Mouse (Mus musculus): ENCODE results near the gene Tmem176a. TPM values are rescaled to one million over a fixed set of nuclear protein-coding genes. Genes with fewer than 3 reads are reported as not detected.

The Tmem176a gene
- 174 and 198 TPM in 2 replicates for polyA plus RNA-seq (2015; fragmentation: Nextera tagmentation; extraction: Ambion mirVana)

- no peak for TF ChIP-seq EP300 (IDR thresholded peaks at IDR 0.05; ENCODE audit: low read depth)
- TF ChIP-seq CTCF (IDR thresholded peaks at IDR 0.05; ENCODE audit: low read depth): no peak
- ATAC-seq (peak; percentile 17; the same call in 1 of the 2 replicates), DNase-seq (peak; percentile 48)
- Histone ChIP-seq H3K4me1 (ENCODE audit: insufficient read depth) (peaks cover 13% of the 10 kb centered on the region; the same call in 1 of the 2 replicates), H3K9ac (replicated peaks) (peak within 1 kb of the TSS; percentile 67), H3K27me3 (ENCODE audit: insufficient read depth, low read length) (no peaks in the 10 kb centered on the region), H3K4me3 (ENCODE audit: low read depth, low read length) (peak within 1 kb of the TSS; percentile 53), H3K9me3 (ENCODE audit: low read length) (no peaks in the 10 kb centered on the region), H3K36me3 (replicated peaks; ENCODE audit: insufficient read depth, low read length) (peaks cover 20% of the 10 kb centered on the region), H3K27ac (ENCODE audit: low read depth) (peak within 1 kb of the TSS; percentile 90), H3K4me2 (ENCODE audit: low read depth, low read length) (peak within 1 kb of the TSS; percentile 65)
- WGBS (ENCODE audit: insufficient replicate concordance): 10% methylated on average over 7 of the region's 7 CpGs
Observed at GRCm38 (mm10) chr6:48840371-48840969, at the start of gene Tmem176a. Gene Tmem176a (plus strand): TSS chr6:48840919.

GRCm38 (mm10) chr6:48801897-48802296, 38.8 kb upstream of the Tmem176a start:
- Histone ChIP-seq H3K4me2 (ENCODE audit: low read depth, low read length) (no peak overlapping the region), H3K27ac (ENCODE audit: low read depth) (no peak overlapping the region), H3K9ac (replicated peaks) (no peak overlapping the region), H3K27me3 (ENCODE audit: insufficient read depth, low read length) (no peaks in the 10 kb centered on the region), H3K36me3 (replicated peaks; ENCODE audit: insufficient read depth, low read length) (no peaks in the 10 kb centered on the region), H3K4me1 (ENCODE audit: insufficient read depth) (no peaks in the 10 kb centered on the region), H3K4me3 (ENCODE audit: low read depth, low read length) (no peak overlapping the region), H3K9me3 (ENCODE audit: low read length) (no peaks in the 10 kb centered on the region)
- 38% methylated on average over 1 of the region's 1 CpGs for WGBS (ENCODE audit: insufficient replicate concordance)
- ATAC-seq (no peak), DNase-seq (no peak)
- TF ChIP-seq CTCF (IDR thresholded peaks at IDR 0.05; ENCODE audit: low read depth) (no peak), EP300 (IDR thresholded peaks at IDR 0.05; ENCODE audit: low read depth) (no peak)

GRCm38 (mm10) chr6:48803406-48804051, 37.2 kb upstream of the Tmem176a start:
- no peak for DNase-seq
- no peak overlapping the region for H3K27ac ChIP-seq (ENCODE audit: low read depth)
- TF ChIP-seq CTCF (IDR thresholded peaks at IDR 0.05; ENCODE audit: low read depth) (no peak), EP300 (IDR thresholded peaks at IDR 0.05; ENCODE audit: low read depth) (no peak)

GRCm38 (mm10) chr6:48804346-48804745, 36.4 kb upstream of the Tmem176a start:
- Histone ChIP-seq H3K36me3 (replicated peaks; ENCODE audit: insufficient read depth, low read length) (no peaks in the 10 kb centered on the region), H3K4me1 (ENCODE audit: insufficient read depth) (no peaks in the 10 kb centered on the region), H3K4me2 (ENCODE audit: low read depth, low read length) (no peak overlapping the region), H3K27ac (ENCODE audit: low read depth) (no peak overlapping the region), H3K9me3 (ENCODE audit: low read length) (no peaks in the 10 kb centered on the region), H3K27me3 (ENCODE audit: insufficient read depth, low read length) (no peaks in the 10 kb centered on the region), H3K4me3 (ENCODE audit: low read depth, low read length) (no peak overlapping the region), H3K9ac (replicated peaks) (no peak overlapping the region)
- no peak for ATAC-seq
- WGBS (ENCODE audit: insufficient replicate concordance): 74% methylated on average over 5 of the region's 5 CpGs
- TF ChIP-seq CTCF (IDR thresholded peaks at IDR 0.05; ENCODE audit: low read depth) (no peak), EP300 (IDR thresholded peaks at IDR 0.05; ENCODE audit: low read depth) (no peak)
- no peak for DNase-seq

More at GRCm38 (mm10) chr6:48803406-48804051, 37.2 kb upstream of the Tmem176a start:
- no peaks in the 10 kb centered on the region for H3K27me3 ChIP-seq (ENCODE audit: insufficient read depth, low read length)
- no peak for ATAC-seq
- H3K9ac ChIP-seq (replicated peaks): no peak overlapping the region
- H3K4me1 ChIP-seq (ENCODE audit: insufficient read depth): no peaks in the 10 kb centered on the region
- H3K4me2 ChIP-seq (ENCODE audit: low read depth, low read length): no peak overlapping the region
- H3K36me3 ChIP-seq (replicated peaks; ENCODE audit: insufficient read depth, low read length): no peaks in the 10 kb centered on the region
- H3K4me3 ChIP-seq (ENCODE audit: low read depth, low read length): no peak overlapping the region
- no peaks in the 10 kb centered on the region for H3K9me3 ChIP-seq (ENCODE audit: low read length)

- ATAC-seq: no peak
- TF ChIP-seq EP300 (IDR thresholded peaks at IDR 0.05; ENCODE audit: low read depth) (no peak), CTCF (IDR thresholded peaks at IDR 0.05; ENCODE audit: low read depth) (no peak)
- H3K9me3 ChIP-seq (ENCODE audit: low read length): no peaks in the 10 kb centered on the region
- DNase-seq: no peak
- no peaks in the 10 kb centered on the region for H3K27me3 ChIP-seq (ENCODE audit: insufficient read depth, low read length)
- WGBS (ENCODE audit: insufficient replicate concordance): 67% methylated on average over 3 of the region's 3 CpGs
- no peak overlapping the region for H3K27ac ChIP-seq (ENCODE audit: low read depth)
- H3K4me1 ChIP-seq (ENCODE audit: insufficient read depth): no peaks in the 10 kb centered on the region
- H3K9ac ChIP-seq (replicated peaks): no peak overlapping the region
- no peak overlapping the region for H3K4me2 ChIP-seq (ENCODE audit: low read depth, low read length)
- no peaks in the 10 kb centered on the region for H3K36me3 ChIP-seq (replicated peaks; ENCODE audit: insufficient read depth, low read length)
- H3K4me3 ChIP-seq (ENCODE audit: low read depth, low read length): no peak overlapping the region
Observed at GRCm38 (mm10) chr6:48806746-48807145, 34.0 kb upstream of the Tmem176a start.

- no peaks in the 10 kb centered on the region for H3K27me3 ChIP-seq (ENCODE audit: insufficient read depth, low read length)
- no peak overlapping the region for H3K4me2 ChIP-seq (ENCODE audit: low read depth, low read length)
- 67% methylated on average over 3 of the region's 3 CpGs for WGBS (ENCODE audit: insufficient replicate concordance)
- H3K9ac ChIP-seq (replicated peaks): no peak overlapping the region
- no peak overlapping the region for H3K4me3 ChIP-seq (ENCODE audit: low read depth, low read length)
- no peak for TF ChIP-seq CTCF (IDR thresholded peaks at IDR 0.05; ENCODE audit: low read depth)
- TF ChIP-seq EP300 (IDR thresholded peaks at IDR 0.05; ENCODE audit: low read depth): no peak
- H3K27ac ChIP-seq (ENCODE audit: low read depth): no peak overlapping the region
- no peaks in the 10 kb centered on the region for H3K36me3 ChIP-seq (replicated peaks; ENCODE audit: insufficient read depth, low read length)
- no peaks in the 10 kb centered on the region for H3K4me1 ChIP-seq (ENCODE audit: insufficient read depth)
- no peak for DNase-seq
- ATAC-seq: no peak
- H3K9me3 ChIP-seq (ENCODE audit: low read length): no peaks in the 10 kb centered on the region
Observed at GRCm38 (mm10) chr6:48809494-48810219, 31.1 kb upstream of the Tmem176a start.

Measured in liver, postnatal 0 days (tissue).